Mouse (Mus musculus) liver, embryonic 14.5 days (tissue): Measurements from ENCODE around the gene Wars2. TPM values are rescaled to one million over a fixed set of nuclear protein-coding genes. Genes with fewer than 3 reads are reported as not detected.

Experiments used
- ATAC-seq: fragments of 200-750 bp; cut with Nextera tagmentation; 2 replicates; pipeline ENCODE4 v1.8.0; 2017; ENCODE audit warnings: moderate number of reproducible peaks, mild to moderate bottlenecking, moderate library complexity; ENCODE audit not compliant: insufficient read depth
- DNase-seq, 3 experiments: peaks; one replicate each; pipeline ENCODE4 v3.0.0-alpha.2; 2012 to 2013; ENCODE audit warnings: low read depth in 3 of 3, low spot score in 3 of 3
- H3K27ac ChIP-seq: fragments of 300-500 bp; sonication (generic); 2 replicates; pipeline ENCODE4 v1.5.1; 2014; ENCODE audit warnings: moderate library complexity, mild to moderate bottlenecking, control low read depth, inconsistent platforms
- H3K27me3 ChIP-seq: fragments of 300-500 bp; sonication (generic); 2 replicates; pipeline ENCODE4 v1.6.1; 2014; ENCODE audit warnings: mild to moderate bottlenecking, low read length, moderate library complexity; ENCODE audit not compliant: control insufficient read depth, insufficient read depth
- H3K36me3 ChIP-seq: fragments of 300-500 bp; sonication (generic); replicated peaks from 2 replicates; pipeline ENCODE4 v1.6.1; 2014; ENCODE audit warnings: low read depth; ENCODE audit not compliant: control insufficient read depth, insufficient read depth
- H3K4me1 ChIP-seq, 2 experiments: fragments of 200-500 bp in 1 of 2; fragments of 300-500 bp in 1 of 2; sonication (generic) in 1 of 2; replicated peaks; 2 replicates each; pipeline ENCODE4 v1.6.1; 2012 to 2014; ENCODE audit warnings: antibody characterized with exemption in 1 of 2, inconsistent platforms in 1 of 2, low read length in 1 of 2; ENCODE audit not compliant: control insufficient read depth in 2 of 2, insufficient read depth in 2 of 2
- H3K4me2 ChIP-seq: fragments of 300-500 bp; sonication (generic); 2 replicates; pipeline ENCODE4 v1.6.1; 2014; ENCODE audit warnings: low read depth, mild to moderate bottlenecking, control low read depth, moderate library complexity
- H3K4me3 ChIP-seq, 2 experiments: fragments of 200-500 bp in 1 of 2; fragments of 300-500 bp in 1 of 2; sonication (generic) in 1 of 2; 2 replicates each; pipeline ENCODE4 v1.5.1; 2012 to 2014; ENCODE audit warnings: low read depth in 2 of 2, low read length in 2 of 2, mild to moderate bottlenecking in 2 of 2, control low read depth in 1 of 2, inconsistent platforms in 1 of 2, moderate library complexity in 1 of 2; ENCODE audit not compliant: insufficient read depth in 1 of 2
- H3K9ac ChIP-seq: fragments of 300-500 bp; sonication (generic); replicated peaks from 2 replicates; pipeline ENCODE4 v1.6.1; 2014; ENCODE audit warnings: mild to moderate bottlenecking, control low read depth, moderate library complexity
- H3K9me3 ChIP-seq: fragments of 300-500 bp; sonication (generic); 2 replicates; pipeline ENCODE4 v1.6.1; 2016; ENCODE audit warnings: low read length, mixed read lengths; ENCODE audit not compliant: control insufficient read depth
- CTCF ChIP-seq: IDR thresholded peaks from 2 replicates; pipeline ENCODE4 v1.5.1; 2016; ENCODE audit warnings: antibody characterized with exemption, low read depth, control low read depth
- EP300 ChIP-seq: IDR thresholded peaks from 2 replicates; pipeline ENCODE4 v1.6.1; 2016; ENCODE audit warnings: antibody characterized with exemption, low read depth
- WGBS: fragments of 180-500 bp; shearing (Covaris S2); extraction: QIAGEN DNeasy Blood & Tissue Kit; methylation state at CpG from one replicate; pipeline ENCODE4 v1.1.7; 2014; ENCODE audit not compliant: insufficient replicate concordance; 5-methylcytosine and 5-hydroxymethylcytosine counted together
- microRNA-seq: library from miRNA; unstranded; fragments of <30 nt; microRNA quantifications from one replicate; pipeline ENCODE4, GENCODE M21; 2016
- polyA plus RNA-seq, 2 experiments: library from polyadenylated mRNA; depleted of rRNA in 1 of 2; stranded (reverse) in 1 of 2; unstranded in 1 of 2; fragments of >200 nt; fragmentation: Nextera tagmentation in 1 of 2; extraction: Ambion mirVana in 1 of 2; gene quantifications; 2 replicates each; pipeline versions ENCODE4 v1.2.1 to v1.2.3; 2012 to 2014

Gene Wars2
- polyA plus RNA-seq, 2 experiments: 2.1 to 2.8 TPM

DNA sequence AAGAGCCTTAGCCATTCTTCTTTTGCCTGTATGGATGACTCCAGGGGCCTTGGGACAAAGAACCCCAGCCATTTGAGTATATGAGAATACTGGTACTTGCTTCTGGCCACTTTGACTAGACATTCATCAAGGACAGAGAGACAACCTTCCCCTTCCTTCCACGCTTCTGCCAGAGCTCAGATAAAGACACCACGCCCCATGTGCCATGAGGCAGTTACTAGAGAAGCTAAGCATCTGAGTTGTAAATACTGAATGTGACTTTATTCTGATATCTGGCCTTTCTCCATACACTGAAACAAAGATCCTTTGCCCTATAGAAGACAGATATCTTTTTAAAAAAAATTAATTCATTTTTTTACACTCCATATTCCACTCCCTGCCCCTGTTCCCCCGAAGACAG is 138.8 kb downstream of the Wars2 start:
- ATAC-seq: no peak
- 37% methylated on average over 3 of the region's 3 CpGs for WGBS
- Histone ChIP-seq H3K27me3 (no peaks in the 10 kb centered on the region), H3K9me3 (no peaks in the 10 kb centered on the region), H3K4me1 (no peaks in the 10 kb centered on the region), H3K4me2 (no peak overlapping the region), H3K9ac (no peak overlapping the region), H3K36me3 (no peaks in the 10 kb centered on the region), H3K27ac (no peak overlapping the region), H3K4me3 (no peak overlapping the region)
- no peak for TF ChIP-seq CTCF
- no peak for TF ChIP-seq EP300
- no peak for DNase-seq

DNA sequence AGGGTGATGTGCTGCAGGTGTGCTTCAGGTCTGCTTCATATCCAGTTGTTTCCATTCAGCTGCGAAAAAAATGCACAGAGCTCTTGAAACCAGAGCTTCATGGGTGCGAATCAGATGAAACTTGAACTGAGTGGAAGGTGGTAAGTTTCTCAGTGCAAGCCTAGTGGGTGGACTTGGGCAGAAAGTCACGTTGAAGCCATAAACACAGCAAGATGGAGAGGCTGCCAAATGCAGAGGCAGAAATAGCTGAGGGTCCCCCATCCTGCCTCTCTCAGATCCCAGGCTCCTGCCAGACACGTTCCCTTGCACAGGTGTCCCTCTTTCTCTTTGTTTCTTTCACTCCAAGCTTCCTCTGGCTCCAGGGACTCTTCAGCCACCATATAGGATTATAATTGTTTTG is 140.6 kb downstream of the Wars2 start:
- no peak overlapping the region for H3K27ac ChIP-seq
- ATAC-seq (no peak), DNase-seq (no peak)
- no peak overlapping the region for H3K9ac ChIP-seq
- 46% methylated on average over 4 of the region's 4 CpGs for WGBS
- no peak overlapping the region for H3K4me3 ChIP-seq
- H3K4me1 ChIP-seq: no peaks in the 10 kb centered on the region
- no peaks in the 10 kb centered on the region for H3K36me3 ChIP-seq
- H3K27me3 ChIP-seq: no peaks in the 10 kb centered on the region
- TF ChIP-seq EP300 (no peak), CTCF (no peak)
- no peak overlapping the region for H3K4me2 ChIP-seq
- no peaks in the 10 kb centered on the region for H3K9me3 ChIP-seq

DNA sequence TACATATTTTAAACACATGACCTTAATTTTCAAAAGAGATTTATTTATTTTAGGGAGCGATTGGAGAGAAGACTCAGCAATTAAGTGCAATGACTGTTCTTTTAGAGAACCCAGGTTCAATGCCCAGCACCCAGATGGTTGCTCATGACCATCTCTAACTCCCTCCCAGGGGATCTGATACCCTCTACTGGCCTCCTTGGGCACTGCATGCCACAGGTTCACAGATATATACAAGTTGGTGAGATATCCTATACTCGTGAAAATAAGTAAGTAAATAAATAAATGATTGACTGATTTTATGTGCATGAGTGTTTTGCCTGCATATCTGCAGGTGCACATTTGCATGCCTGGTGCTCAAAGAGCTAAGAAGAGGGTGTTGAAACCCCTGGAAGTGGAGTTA is 147.4 kb downstream of the Wars2 start:
- TF ChIP-seq EP300 (no peak), CTCF (peak; percentile 43)
- DNase-seq (no peak), ATAC-seq (no peak)
- Histone ChIP-seq H3K36me3 (no peaks in the 10 kb centered on the region), H3K9me3 (no peaks in the 10 kb centered on the region), H3K4me3 (no peak overlapping the region), H3K27ac (no peak overlapping the region), H3K27me3 (no peaks in the 10 kb centered on the region), H3K4me1 (no peaks in the 10 kb centered on the region), H3K9ac (no peak overlapping the region), H3K4me2 (no peak overlapping the region)
- WGBS: 18% methylated on average over 2 of the region's 2 CpGs

Small RNAs within 50 kb of the gene (microRNA-seq; reads per million reads assigned to microRNA genes)
- gene Mir6481: not detected

Other genes starting within 250 kb of the Wars2 start
- 1.9 and 2.5 TPM in 2 replicates for gene Hao2, start 247.8 kb upstream of the Wars2 start, polyA plus RNA-seq (2012; rRNA removed)
- gene Hao2, start 247.8 kb upstream of the Wars2 start, polyA plus RNA-seq (2014; fragmentation: Nextera tagmentation; extraction: Ambion mirVana): 6.1 and 7.2 TPM in 2 replicates
- gene Tbx15, start 99.3 kb downstream of the Wars2 start, polyA plus RNA-seq (2012; rRNA removed): 0.02 and 0.06 TPM in 2 replicates
- gene Tbx15, start 99.3 kb downstream of the Wars2 start, polyA plus RNA-seq (2014; fragmentation: Nextera tagmentation; extraction: Ambion mirVana): not detected in 2 replicates